Mouse (Mus musculus): ENCODE measurements around the gene C130032M10Rik. TPM values are rescaled to one million over a fixed set of nuclear protein-coding genes. Genes with fewer than 3 reads are reported as not detected.
"Not testable (repeated sequence)": the region's sequence is repeated elsewhere in the genome, so short reads cannot be mapped to it uniquely, and the experiment has no call there.

C130032M10Rik gene
- polyA plus RNA-seq, 1 experiment from 2014 or later = 0.38 TPM

- Histone ChIP-seq H3K9me3 (no peaks in the 10 kb centered on the region), H3K27ac (no peak overlapping the region), H3K36me3 (no peaks in the 10 kb centered on the region), H3K4me1 (peaks cover 17% of the 10 kb centered on the region), H3K27me3 (ENCODE audit: insufficient read depth, poor library complexity, severe bottlenecking) (no peaks in the 10 kb centered on the region), H3K4me3 (no peak overlapping the region)
- 83% methylated on average over 7 of the region's 7 CpGs for WGBS
- no peak for DNase-seq (ENCODE audit: low spot score)
Measured at GRCm38 (mm10) chr9:114501111-114501510, 14.4 kb upstream of the C130032M10Rik start.

GRCm38 (mm10) chr9:114501913-114502312, 13.6 kb upstream of the C130032M10Rik start:
- H3K4me1 ChIP-seq = peaks cover 17% of the 10 kb centered on the region
- peaks cover 7% of the 10 kb centered on the region for H3K36me3 ChIP-seq
- no peak for DNase-seq (ENCODE audit: low spot score)
- H3K27me3 ChIP-seq (ENCODE audit: insufficient read depth, poor library complexity, severe bottlenecking) = no peaks in the 10 kb centered on the region
- 95% methylated on average over 11 of the region's 11 CpGs for WGBS
- H3K9me3 ChIP-seq = no peaks in the 10 kb centered on the region
- no peak overlapping the region for H3K4me3 ChIP-seq
- no peak overlapping the region for H3K27ac ChIP-seq

DNA sequence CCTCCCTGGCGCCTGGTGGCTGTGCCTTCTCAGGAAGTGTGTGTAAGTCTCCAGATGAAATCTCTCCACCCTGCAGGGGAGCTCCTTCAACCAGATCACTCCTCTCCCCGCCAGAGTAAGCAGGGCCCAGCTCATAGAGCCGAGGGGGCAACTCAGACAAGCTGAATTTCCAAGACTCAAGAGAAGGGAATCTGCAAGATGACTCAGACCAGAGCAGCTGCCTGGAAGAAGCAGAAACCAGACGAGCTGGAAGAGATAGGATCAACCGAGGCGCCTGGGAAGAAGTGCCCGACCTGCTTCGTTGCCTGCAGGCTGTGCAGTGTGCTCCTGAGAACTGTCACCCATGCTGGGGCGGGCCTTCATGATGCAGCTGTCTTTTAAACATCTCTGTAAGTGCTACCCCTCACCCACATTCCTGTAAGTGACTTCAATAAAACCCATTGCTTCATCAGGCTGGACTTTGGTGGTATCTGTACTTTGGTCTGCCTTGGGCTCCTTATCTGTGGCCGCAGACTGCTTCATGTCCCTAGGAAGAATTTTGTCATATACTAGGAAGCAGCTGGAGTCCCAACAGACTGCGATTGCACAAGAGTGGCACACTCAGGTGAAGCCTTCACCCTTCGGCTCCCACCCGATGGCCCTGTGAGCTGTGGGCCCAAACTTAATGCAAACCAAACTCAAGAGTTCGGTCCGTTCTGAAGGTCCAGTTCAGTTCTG, 12.6 kb upstream of the C130032M10Rik start:
- WGBS = 32% methylated on average over 15 of the region's 15 CpGs
- Histone ChIP-seq H3K4me1 (peaks cover 17% of the 10 kb centered on the region), H3K36me3 (peaks cover 12% of the 10 kb centered on the region), H3K4me3 (no peak overlapping the region), H3K27ac (peak overlapping the region; percentile 2; the same call in 1 of the 2 replicates), H3K9me3 (no peaks in the 10 kb centered on the region), H3K27me3 (ENCODE audit: insufficient read depth, poor library complexity, severe bottlenecking) (no peaks in the 10 kb centered on the region)
- DNase-seq (ENCODE audit: low spot score) = peak; percentile 82

- Histone ChIP-seq H3K27me3 (ENCODE audit: insufficient read depth, poor library complexity, severe bottlenecking) (no peaks in the 10 kb centered on the region), H3K27ac (no peak within 1 kb of the TSS)
- DNase-seq (ENCODE audit: low spot score) = no peak
Measured at GRCm38 (mm10) chr9:114504816-114505215, 10.7 kb upstream of the C130032M10Rik start, which contains the start of gene Ccr4. Ccr4 (minus strand) TSS chr9:114504916.

DNA sequence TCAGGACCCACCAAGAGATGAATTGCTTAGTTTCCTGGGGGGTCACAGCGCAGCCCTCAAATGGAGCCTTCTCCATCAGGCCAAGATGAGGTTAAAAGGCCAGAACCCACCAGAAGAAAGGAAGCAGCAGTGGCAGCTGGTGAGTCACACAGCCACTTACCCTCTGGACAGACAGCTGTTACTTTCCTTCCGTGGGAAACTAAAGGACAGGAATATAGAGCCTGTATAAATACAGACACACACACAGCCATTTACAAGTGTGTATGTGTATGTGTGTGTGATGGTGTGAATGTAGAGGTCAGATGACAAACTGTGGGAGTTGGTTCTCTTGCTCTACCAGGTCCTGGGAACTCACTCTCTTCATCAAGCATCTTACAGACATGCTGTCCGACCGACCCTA, 8.9 kb upstream of the C130032M10Rik start:
- Histone ChIP-seq H3K36me3 (peaks cover 41% of the 10 kb centered on the region), H3K4me3 (no peak overlapping the region), H3K4me1 (peaks cover 9% of the 10 kb centered on the region), H3K27me3 (ENCODE audit: insufficient read depth, poor library complexity, severe bottlenecking) (no peaks in the 10 kb centered on the region), H3K27ac (no peak overlapping the region), H3K9me3 (no peaks in the 10 kb centered on the region)
- WGBS = 69% methylated on average over 4 of the region's 4 CpGs
- DNase-seq (ENCODE audit: low spot score) = no peak

More at GRCm38 (mm10) chr9:114504816-114505215, 10.7 kb upstream of the C130032M10Rik start, which contains the start of gene Ccr4:
- H3K4me1 ChIP-seq = peaks cover 12% of the 10 kb centered on the region
- H3K9me3 ChIP-seq = no peaks in the 10 kb centered on the region
- no peak within 1 kb of the TSS for H3K4me3 ChIP-seq
- WGBS = 91% methylated on average over 9 of the region's 9 CpGs
- peaks cover 29% of the 10 kb centered on the region for H3K36me3 ChIP-seq

GRCm38 (mm10) chr9:114507421-114507820, 8.1 kb upstream of the C130032M10Rik start:
- no peaks in the 10 kb centered on the region for H3K27me3 ChIP-seq (ENCODE audit: insufficient read depth, poor library complexity, severe bottlenecking)
- DNase-seq (ENCODE audit: low spot score) = no peak
- peaks cover 9% of the 10 kb centered on the region for H3K4me1 ChIP-seq
- no peak overlapping the region for H3K4me3 ChIP-seq
- peaks cover 49% of the 10 kb centered on the region for H3K36me3 ChIP-seq
- no peaks in the 10 kb centered on the region for H3K9me3 ChIP-seq
- 93% methylated on average over 9 of the region's 9 CpGs for WGBS
- H3K27ac ChIP-seq = no peak overlapping the region

GRCm38 (mm10) chr9:114509785-114510184, 5.7 kb upstream of the C130032M10Rik start:
- Histone ChIP-seq H3K4me1 (no peaks in the 10 kb centered on the region), H3K4me3 (no peak overlapping the region), H3K27me3 (ENCODE audit: insufficient read depth, poor library complexity, severe bottlenecking) (no peaks in the 10 kb centered on the region), H3K36me3 (peaks cover 72% of the 10 kb centered on the region), H3K9me3 (peaks cover 17% of the 10 kb centered on the region), H3K27ac (no peak overlapping the region)
- WGBS = 89% methylated on average over 9 of the region's 9 CpGs
- no peak for DNase-seq (ENCODE audit: low spot score)

DNA sequence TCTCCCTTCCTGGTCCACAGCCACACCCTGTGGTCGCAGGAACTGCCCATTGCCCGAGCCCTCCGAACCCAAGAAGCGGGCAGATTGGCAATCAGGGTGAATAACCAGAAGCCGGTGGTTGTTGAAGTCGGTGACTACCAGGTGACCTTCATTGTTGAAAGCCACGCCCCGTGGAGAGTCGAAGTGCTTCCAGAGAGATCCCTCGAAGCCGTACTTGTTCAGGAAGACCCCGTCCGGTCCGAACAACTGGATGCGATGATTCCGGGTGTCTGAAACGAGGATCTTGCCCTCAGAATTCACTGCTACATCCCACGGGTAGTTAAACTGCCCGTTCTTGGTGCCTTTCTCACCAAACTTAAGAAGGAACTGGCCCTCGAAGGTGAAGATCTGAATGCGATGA, 2.7 kb upstream of the C130032M10Rik start:
- no peak for DNase-seq (ENCODE audit: low spot score)
- peaks cover 17% of the 10 kb centered on the region for H3K9me3 ChIP-seq
- H3K4me1 ChIP-seq = peaks cover 21% of the 10 kb centered on the region
- H3K4me3 ChIP-seq = no peak overlapping the region
- 96% methylated on average over 21 of the region's 21 CpGs for WGBS
- no peak overlapping the region for H3K27ac ChIP-seq
- H3K36me3 ChIP-seq = peaks cover 65% of the 10 kb centered on the region
- no peaks in the 10 kb centered on the region for H3K27me3 ChIP-seq (ENCODE audit: insufficient read depth, poor library complexity, severe bottlenecking)

DNA sequence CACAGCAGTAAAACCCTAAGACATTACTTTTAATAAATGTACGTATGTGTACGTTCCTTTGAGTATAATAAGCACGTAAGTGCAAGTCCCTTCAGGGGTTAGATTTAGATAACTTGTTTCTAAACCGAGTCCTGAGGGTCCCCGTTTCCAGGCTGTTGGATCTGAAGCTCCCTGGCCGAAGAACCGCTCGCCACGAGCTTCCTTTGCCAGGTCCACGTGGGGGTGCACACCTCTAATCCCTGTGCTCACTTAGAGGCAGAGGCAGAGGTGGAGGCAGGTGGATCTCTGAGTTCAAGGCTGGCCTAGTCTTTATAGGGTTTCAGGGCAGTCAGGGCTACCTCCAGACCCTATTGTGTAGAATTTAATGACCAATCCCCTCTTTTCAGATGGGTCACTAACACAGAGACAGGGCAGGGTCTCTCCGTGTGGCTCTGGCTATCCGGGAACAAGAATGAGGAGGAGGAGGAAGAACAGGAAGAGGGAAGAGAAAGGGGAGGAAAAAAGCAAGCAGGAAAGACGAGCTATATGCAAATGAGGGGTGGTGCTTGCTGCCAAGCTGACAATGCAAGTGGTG, 2.5 kb downstream of the C130032M10Rik start:
- Histone ChIP-seq H3K27ac (no peak overlapping the region), H3K9me3 (peaks cover 11% of the 10 kb centered on the region), H3K27me3 (ENCODE audit: insufficient read depth, poor library complexity, severe bottlenecking) (no peaks in the 10 kb centered on the region), H3K36me3 (peaks cover 21% of the 10 kb centered on the region), H3K4me1 (peaks cover 32% of the 10 kb centered on the region), H3K4me3 (no peak overlapping the region)
- DNase-seq (ENCODE audit: low spot score) = no peak
- WGBS = 80% methylated on average over 13 of the region's 13 CpGs

GRCm38 (mm10) chr9:114518812-114519477, 3.4 kb downstream of the C130032M10Rik start:
- peaks cover 12% of the 10 kb centered on the region for H3K36me3 ChIP-seq
- no peaks in the 10 kb centered on the region for H3K27me3 ChIP-seq (ENCODE audit: insufficient read depth, poor library complexity, severe bottlenecking)
- WGBS = 75% methylated on average over 9 of the region's 9 CpGs
- H3K4me1 ChIP-seq = peaks cover 32% of the 10 kb centered on the region
- no peak overlapping the region for H3K27ac ChIP-seq
- H3K4me3 ChIP-seq = no peak overlapping the region
- no peak for DNase-seq (ENCODE audit: low spot score)
- 0 out of 2 replicates have a peak, but pooled peaks cover 1% of the 10 kb centered on the region for H3K9me3 ChIP-seq

DNA sequence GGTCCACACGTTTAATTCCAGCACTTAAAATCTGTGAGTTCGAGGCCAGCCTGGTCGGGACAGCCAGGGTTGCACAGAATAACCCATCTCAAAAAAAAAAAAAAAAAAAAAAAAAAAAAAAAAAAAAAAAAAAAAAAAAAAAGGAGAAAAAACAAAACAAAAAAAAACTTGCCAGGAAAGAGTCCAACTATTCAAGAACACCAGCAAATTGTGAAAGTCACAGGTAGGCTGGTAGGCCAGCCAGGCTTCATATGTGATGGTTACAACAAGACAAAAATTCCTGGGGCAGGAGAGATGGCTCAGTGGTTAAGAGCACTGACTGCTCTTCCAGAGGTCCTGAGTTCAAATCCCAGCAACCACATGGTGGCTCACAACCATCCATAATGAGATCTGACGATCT, 5.0 kb downstream of the C130032M10Rik start:
- peaks cover 34% of the 10 kb centered on the region for H3K4me1 ChIP-seq
- not testable (repeated sequence) for H3K4me3 ChIP-seq; H3K36me3 ChIP-seq; H3K27me3 ChIP-seq (ENCODE audit: insufficient read depth, poor library complexity, severe bottlenecking); H3K9me3 ChIP-seq; H3K27ac ChIP-seq; DNase-seq (ENCODE audit: low spot score)
- WGBS = 77% methylated on average over 4 of the region's 4 CpGs

- H3K27me3 ChIP-seq (ENCODE audit: insufficient read depth, poor library complexity, severe bottlenecking) = no peaks in the 10 kb centered on the region
- no peak overlapping the region for H3K4me3 ChIP-seq
- no peak overlapping the region for H3K27ac ChIP-seq
- H3K36me3 ChIP-seq = peaks cover 6% of the 10 kb centered on the region; the same call in 1 of the 2 replicates
- H3K4me1 ChIP-seq = peaks cover 40% of the 10 kb centered on the region
- 52% methylated on average over 5 of the region's 5 CpGs for WGBS
- no peaks in the 10 kb centered on the region for H3K9me3 ChIP-seq
- DNase-seq (ENCODE audit: low spot score) = no peak
Measured at GRCm38 (mm10) chr9:114522041-114522440, 6.5 kb downstream of the C130032M10Rik start.

DNA sequence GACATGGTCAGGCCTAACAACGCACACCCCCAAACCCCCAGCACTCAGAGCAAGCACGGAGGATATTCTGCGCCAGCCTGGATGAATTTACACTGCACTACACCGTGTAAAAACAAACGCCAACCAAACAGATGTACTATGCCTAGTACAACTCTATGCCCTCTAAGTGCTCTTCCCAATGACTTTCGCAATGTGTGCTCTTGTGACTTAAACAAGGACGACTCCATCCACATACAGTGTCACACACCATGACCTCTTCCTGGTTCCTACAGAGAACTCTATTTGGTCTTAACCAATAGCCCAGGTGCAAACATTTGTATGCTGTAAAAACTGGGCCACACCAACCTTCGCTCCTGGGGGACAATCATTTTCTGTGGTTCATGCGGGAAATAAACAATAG, 7.0 kb downstream of the C130032M10Rik start:
- H3K4me3 ChIP-seq = no peak overlapping the region
- peaks cover 6% of the 10 kb centered on the region; the same call in 1 of the 2 replicates for H3K36me3 ChIP-seq
- DNase-seq (ENCODE audit: low spot score) = no peak
- 90% methylated on average over 9 of the region's 9 CpGs for WGBS
- no peaks in the 10 kb centered on the region for H3K9me3 ChIP-seq
- H3K27me3 ChIP-seq (ENCODE audit: insufficient read depth, poor library complexity, severe bottlenecking) = no peaks in the 10 kb centered on the region
- peaks cover 40% of the 10 kb centered on the region for H3K4me1 ChIP-seq
- H3K27ac ChIP-seq = no peak overlapping the region
